Mouse (Mus musculus): ENCODE data around the gene Plin4. TPM values are rescaled to one million over a fixed set of nuclear protein-coding genes. Genes with fewer than 3 reads are reported as not detected.
A peak's percentile ranks its signal among the peaks of the same experiment; 100 is the strongest.
"Not testable (repeated sequence)": the region's sequence is repeated elsewhere in the genome, so short reads cannot be mapped to it uniquely, and the experiment has no call there.

The Plin4 gene
- polyA plus RNA-seq, 1 experiment from 2014 or later: 0.57 TPM

DNA sequence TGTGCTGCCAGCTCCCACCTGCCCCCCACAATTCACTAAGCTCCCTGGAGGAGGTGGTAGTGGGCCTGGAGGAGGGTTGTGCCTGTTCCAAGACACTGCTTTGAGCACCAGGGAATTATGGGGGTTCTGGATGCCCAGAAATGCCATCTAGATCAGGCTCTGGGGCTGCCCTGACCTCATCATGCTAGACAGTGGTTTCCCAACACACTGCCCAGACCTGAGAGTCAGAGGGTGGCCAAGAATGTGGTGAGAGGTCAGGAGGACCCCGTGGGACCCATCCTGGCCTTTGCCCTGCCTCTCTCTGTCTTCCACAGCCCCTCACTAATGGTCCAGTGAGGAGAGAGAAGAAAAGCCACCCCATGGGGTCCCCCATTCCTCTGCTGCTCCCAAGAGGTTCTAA lies 1.4 kb upstream of the Plin4 start:
- Histone ChIP-seq H3K4me3 (no peak overlapping the region), H3K4me1 (replicated peaks) (peaks cover 20% of the 10 kb centered on the region), H3K27me3 (0 out of 2 replicates have a peak, but pooled peaks cover 4% of the 10 kb centered on the region), H3K36me3 (no peaks in the 10 kb centered on the region), H3K9me3 (replicated peaks) (no peaks in the 10 kb centered on the region), H3K9ac (no peak overlapping the region), H3K27ac (no peak overlapping the region), H3K4me2 (no peak overlapping the region)
- ATAC-seq (replicated peaks; ENCODE audit: insufficient number of reproducible peaks, insufficient read depth, low FRiP score, low read depth): no peak
- 50% methylated on average over 1 of the region's 1 CpGs for WGBS

DNA sequence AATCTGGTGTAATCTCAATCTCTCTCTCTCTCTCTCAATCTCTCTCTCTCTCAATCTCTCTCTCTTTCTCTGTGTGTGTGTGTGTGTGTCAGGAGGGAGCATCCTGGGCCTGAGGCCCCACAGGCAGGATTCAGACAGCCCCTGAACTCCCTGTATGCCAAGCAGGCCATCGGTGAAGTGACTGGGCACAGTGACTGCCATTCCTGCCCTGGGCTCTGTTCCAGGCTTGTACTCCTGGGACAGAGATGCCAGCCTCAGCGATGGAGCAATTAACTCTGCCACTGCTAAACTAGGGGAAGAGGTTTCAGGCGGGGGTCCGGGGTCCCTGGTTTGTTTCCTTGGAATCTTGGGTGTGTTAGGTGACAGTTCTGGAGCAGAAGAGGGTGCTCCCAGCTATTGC lies 968 bp upstream of the Plin4 start:
- H3K27me3 ChIP-seq: no peaks in the 10 kb centered on the region
- H3K4me2 ChIP-seq: no peak overlapping the region
- no peak for ATAC-seq (replicated peaks; ENCODE audit: insufficient number of reproducible peaks, insufficient read depth, low FRiP score, low read depth)
- no peaks in the 10 kb centered on the region for H3K36me3 ChIP-seq
- H3K27ac ChIP-seq: no peak overlapping the region
- no peak overlapping the region for H3K4me3 ChIP-seq
- peaks cover 20% of the 10 kb centered on the region for H3K4me1 ChIP-seq (replicated peaks)
- H3K9me3 ChIP-seq (replicated peaks): no peaks in the 10 kb centered on the region
- no peak overlapping the region for H3K9ac ChIP-seq
- 67% methylated on average over 4 of the region's 4 CpGs for WGBS

DNA sequence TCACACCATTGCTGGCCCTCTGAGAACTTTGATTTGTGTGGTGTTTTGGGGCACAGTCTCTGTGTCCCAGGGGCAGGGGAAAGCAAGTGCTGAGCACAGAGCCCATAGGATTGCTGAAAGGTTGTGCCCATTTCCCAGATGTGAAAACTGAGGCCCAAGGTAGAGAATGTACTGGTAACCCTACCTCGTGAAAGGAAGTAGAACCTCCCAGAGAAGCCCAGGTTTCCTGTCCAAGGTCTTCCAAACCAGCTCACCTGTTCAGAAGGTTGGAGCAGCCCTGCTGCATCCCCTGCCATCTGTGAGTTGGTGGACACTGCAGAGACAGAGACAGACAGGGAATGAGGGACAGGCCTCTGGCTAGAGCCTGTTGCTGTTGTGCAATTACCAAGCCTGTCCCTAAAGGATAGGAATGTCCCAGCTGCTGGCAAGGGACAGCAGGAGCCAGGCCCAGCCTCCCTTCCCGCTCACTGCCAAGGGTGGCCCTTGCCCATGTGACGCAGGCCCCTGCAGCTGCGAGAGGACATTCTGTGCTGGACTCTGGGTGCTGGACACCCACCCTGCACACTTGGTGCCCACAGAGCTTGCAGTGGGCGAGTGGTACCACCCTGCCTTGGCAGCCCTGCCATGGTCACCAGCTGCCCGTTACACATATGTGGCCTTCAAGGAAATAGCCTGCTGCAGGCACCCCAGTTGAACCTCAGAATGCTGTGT lies 1.1 kb downstream of the Plin4 start:
- H3K27me3 ChIP-seq: no peaks in the 10 kb centered on the region
- 0 out of 2 replicates have a peak, but pooled peaks cover 4% of the 10 kb centered on the region for H3K36me3 ChIP-seq
- ATAC-seq (replicated peaks; ENCODE audit: insufficient number of reproducible peaks, insufficient read depth, low FRiP score, low read depth): peak; percentile 64
- peaks cover 20% of the 10 kb centered on the region for H3K4me1 ChIP-seq (replicated peaks)
- peak overlapping the region; percentile 63 for H3K27ac ChIP-seq
- no peaks in the 10 kb centered on the region for H3K9me3 ChIP-seq (replicated peaks)
- no peak overlapping the region for H3K4me3 ChIP-seq
- H3K9ac ChIP-seq: 0 out of 2 replicates have a peak overlapping the region, but pooled peaks have one; percentile 1
- WGBS: 68% methylated on average over 6 of the region's 6 CpGs
- no peak overlapping the region for H3K4me2 ChIP-seq

DNA sequence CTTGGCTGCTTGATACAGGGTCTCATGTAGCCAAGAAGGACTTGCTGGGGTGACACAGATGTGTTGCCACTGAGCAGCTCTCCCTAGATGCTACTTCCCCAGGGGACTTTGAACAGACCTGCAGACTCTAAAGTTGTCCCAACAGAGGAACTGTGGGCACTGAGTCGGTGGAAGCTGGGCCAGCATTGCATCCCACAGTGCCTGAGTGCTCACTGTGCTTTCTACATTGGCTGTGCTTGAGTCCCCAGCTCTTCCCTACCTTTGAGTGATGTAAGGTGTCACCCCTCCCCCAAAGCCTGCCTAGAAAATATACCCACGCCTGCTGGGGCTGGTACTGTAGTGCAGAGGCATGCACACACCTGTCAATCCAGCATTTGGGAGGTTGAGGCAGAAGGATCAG lies 1.9 kb downstream of the Plin4 start:
- no peak overlapping the region for H3K27ac ChIP-seq
- ATAC-seq (replicated peaks; ENCODE audit: insufficient number of reproducible peaks, insufficient read depth, low FRiP score, low read depth): no peak
- 64% methylated on average over 2 of the region's 2 CpGs for WGBS

DNA sequence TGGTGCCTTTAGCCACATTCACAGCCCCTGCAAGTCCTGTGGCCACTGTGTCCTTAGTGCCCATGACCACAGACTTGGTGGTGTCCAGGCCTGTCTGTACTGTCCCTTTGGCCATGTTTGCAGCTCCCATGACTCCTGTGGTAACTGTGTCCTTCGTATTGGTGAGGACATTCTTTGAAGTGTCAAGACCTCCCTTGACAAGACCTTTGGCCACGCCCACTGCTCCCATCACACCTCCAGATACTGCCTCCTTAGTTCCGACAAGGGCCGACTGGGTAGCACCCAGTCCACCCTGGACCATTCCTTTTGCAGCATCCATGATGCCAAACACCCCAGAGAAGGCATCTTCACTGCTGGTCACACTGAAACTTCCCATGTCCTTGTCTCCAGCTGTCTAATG lies 2.6 kb downstream of the Plin4 start:
- no peak overlapping the region for H3K4me2 ChIP-seq
- H3K9me3 ChIP-seq (replicated peaks): no peaks in the 10 kb centered on the region
- H3K27me3 ChIP-seq: no peaks in the 10 kb centered on the region
- peaks cover 20% of the 10 kb centered on the region for H3K4me1 ChIP-seq (replicated peaks)
- no peak overlapping the region for H3K27ac ChIP-seq
- ATAC-seq (replicated peaks; ENCODE audit: insufficient number of reproducible peaks, insufficient read depth, low FRiP score, low read depth): no peak
- peaks cover 18% of the 10 kb centered on the region; the same call in 1 of the 2 replicates for H3K36me3 ChIP-seq
- 75% methylated on average over 4 of the region's 4 CpGs for WGBS
- H3K4me3 ChIP-seq: no peak overlapping the region
- no peak overlapping the region for H3K9ac ChIP-seq

More for the DNA sequence above, 1.9 kb downstream of the Plin4 start:
- H3K4me1 ChIP-seq (replicated peaks): peaks cover 20% of the 10 kb centered on the region
- H3K36me3 ChIP-seq: peaks cover 11% of the 10 kb centered on the region; the same call in 1 of the 2 replicates
- H3K4me2 ChIP-seq: no peak overlapping the region
- no peak overlapping the region for H3K4me3 ChIP-seq
- no peak overlapping the region for H3K9ac ChIP-seq
- no peaks in the 10 kb centered on the region for H3K27me3 ChIP-seq
- H3K9me3 ChIP-seq (replicated peaks): no peaks in the 10 kb centered on the region

DNA sequence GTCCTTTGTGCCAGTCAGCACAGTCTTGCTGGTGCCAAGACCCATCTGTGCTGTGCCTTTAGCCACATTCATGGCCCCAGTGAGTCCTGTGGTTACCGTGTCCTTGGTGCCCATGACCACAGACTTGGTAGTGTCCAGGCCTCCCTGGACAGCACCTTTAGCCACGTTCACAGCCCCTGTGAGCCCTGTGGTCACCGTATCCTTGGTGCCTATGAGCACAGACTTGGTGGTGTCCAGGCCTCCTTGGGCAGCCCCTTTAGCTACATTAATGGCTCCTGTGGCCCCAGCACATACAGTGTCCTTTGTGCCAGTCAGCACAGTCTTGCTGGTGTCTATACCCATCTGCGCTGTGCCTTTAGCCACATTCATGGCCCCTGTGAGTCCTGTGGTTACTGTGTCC lies 3.2 kb downstream of the Plin4 start:
- not testable (repeated sequence) for H3K27me3 ChIP-seq; H3K27ac ChIP-seq; ATAC-seq (replicated peaks; ENCODE audit: insufficient number of reproducible peaks, insufficient read depth, low FRiP score, low read depth); H3K9ac ChIP-seq; H3K4me3 ChIP-seq; H3K4me2 ChIP-seq; H3K9me3 ChIP-seq (replicated peaks)
- H3K36me3 ChIP-seq: peaks cover 20% of the 10 kb centered on the region; the same call in 1 of the 2 replicates
- H3K4me1 ChIP-seq (replicated peaks): peaks cover 20% of the 10 kb centered on the region
- 94% methylated on average over 4 of the region's 4 CpGs for WGBS

DNA sequence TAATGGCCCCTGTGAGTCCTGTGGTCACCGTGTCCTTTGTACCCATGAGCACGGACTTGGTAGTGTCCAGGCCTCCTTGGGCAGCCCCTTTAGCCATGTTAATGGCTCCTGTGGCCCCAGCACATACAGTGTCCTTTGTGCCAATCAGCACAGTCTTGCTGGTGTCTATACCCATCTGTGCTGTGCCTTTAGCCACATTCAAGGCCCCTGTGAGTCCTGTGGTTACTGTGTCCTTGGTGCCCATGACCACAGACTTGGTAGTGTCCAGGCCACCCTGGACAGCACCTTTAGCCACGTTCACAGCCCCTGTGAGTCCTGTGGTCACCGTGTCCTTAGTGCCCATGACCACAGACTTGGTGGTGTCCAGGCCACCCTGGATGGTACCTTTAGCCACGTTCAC lies 4.8 kb downstream of the Plin4 start:
- not testable (repeated sequence) for ATAC-seq (replicated peaks; ENCODE audit: insufficient number of reproducible peaks, insufficient read depth, low FRiP score, low read depth); H3K4me2 ChIP-seq; H3K9ac ChIP-seq; H3K27ac ChIP-seq; H3K4me3 ChIP-seq; H3K9me3 ChIP-seq (replicated peaks); H3K27me3 ChIP-seq
- 96% methylated on average over 2 of the region's 5 CpGs for WGBS
- H3K4me1 ChIP-seq (replicated peaks): peaks cover 19% of the 10 kb centered on the region
- peaks cover 35% of the 10 kb centered on the region for H3K36me3 ChIP-seq

DNA sequence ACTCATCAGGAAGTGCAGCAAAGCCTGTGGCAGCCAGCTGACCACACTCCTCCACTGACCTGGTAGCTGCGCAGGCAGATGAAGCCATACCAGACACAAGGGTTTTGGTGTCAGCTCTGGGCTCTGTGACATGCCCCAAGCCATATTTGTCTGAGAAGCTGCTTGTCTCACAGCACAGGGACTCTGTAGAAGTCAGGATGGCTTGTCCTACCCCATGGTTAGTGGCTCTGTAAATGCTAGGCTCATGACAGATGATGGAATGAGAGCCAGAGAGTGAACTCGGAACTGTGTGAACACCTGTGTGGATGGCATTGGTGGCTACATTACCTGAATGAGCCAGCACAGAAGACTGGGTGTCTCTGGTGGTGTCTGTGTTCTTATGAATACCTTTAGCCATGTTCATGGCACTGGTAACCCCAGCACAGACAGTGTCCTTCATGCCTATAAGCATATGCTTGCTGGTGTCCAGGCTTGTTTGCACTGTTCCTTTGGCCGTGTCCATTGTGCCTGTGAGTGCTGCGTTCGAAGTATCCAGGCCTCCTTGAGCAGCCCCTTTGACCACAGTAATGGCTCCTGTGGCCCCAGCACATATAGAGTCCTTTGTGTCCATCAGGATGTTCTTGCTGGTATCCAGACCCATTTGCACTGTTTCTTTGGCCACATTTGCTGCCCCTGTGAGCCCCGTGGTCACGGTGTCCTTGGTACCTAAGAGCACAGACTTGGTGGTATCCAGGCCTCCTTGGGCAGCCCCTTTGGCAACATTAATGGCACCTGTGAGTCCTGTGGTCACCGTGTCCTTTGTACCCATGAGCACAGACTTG lies 5.9 kb downstream of the Plin4 start:
- no peak overlapping the region for H3K4me2 ChIP-seq
- ATAC-seq (replicated peaks; ENCODE audit: insufficient number of reproducible peaks, insufficient read depth, low FRiP score, low read depth): no peak
- H3K36me3 ChIP-seq: peaks cover 46% of the 10 kb centered on the region
- no peak overlapping the region for H3K27ac ChIP-seq
- no peak overlapping the region for H3K4me3 ChIP-seq
- no peak overlapping the region for H3K9ac ChIP-seq
- H3K9me3 ChIP-seq (replicated peaks): no peaks in the 10 kb centered on the region
- 95% methylated on average over 8 of the region's 8 CpGs for WGBS
- H3K27me3 ChIP-seq: no peaks in the 10 kb centered on the region
- peaks cover 8% of the 10 kb centered on the region; the same call in 1 of the 2 replicates for H3K4me1 ChIP-seq (replicated peaks)

DNA sequence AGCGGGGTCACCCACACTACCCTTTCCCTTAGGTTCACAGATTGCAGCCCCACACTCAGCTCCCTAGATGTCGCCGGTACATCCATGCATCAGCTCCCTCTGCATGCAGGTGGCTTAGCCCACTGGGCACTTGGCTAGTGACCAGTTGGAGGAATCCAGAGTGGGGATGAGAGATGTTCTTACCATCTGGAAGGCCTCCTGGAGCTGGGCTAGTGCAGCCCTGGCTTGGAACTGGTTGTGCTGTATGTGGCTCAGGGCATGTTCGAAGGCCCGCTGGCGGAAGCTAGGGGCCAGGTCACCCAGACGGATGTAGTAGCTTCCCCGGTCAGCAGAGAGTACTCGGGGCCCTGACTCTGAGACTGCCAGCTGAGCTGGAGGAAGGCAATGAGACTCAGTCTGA lies 6.7 kb downstream of the Plin4 start:
- ATAC-seq (replicated peaks; ENCODE audit: insufficient number of reproducible peaks, insufficient read depth, low FRiP score, low read depth): no peak

DNA sequence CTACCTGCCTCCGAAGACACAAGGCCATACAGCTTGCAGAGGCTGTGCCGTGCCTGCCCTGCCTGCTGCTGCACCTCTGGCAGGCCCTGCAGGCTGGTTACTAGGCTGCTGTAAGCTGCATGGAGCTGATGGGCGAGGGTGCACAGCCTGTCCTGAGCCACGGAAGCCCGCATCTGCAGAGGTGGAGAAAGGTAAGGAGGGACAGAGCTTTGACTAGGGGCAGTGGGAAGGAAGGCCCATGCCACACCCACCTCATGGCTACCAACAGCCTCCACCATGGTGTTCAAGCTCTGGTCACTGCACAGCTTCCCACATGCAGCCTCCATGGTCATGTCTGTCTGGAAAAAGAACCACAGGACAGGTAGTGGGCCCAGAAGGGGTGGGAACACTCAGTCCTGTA lies 7.4 kb downstream of the Plin4 start:
- no peak overlapping the region for H3K4me3 ChIP-seq
- peaks cover 61% of the 10 kb centered on the region for H3K36me3 ChIP-seq
- H3K9ac ChIP-seq: no peak overlapping the region
- no peak overlapping the region for H3K27ac ChIP-seq
- 93% methylated on average over 5 of the region's 5 CpGs for WGBS
- no peaks in the 10 kb centered on the region for H3K27me3 ChIP-seq
- H3K4me1 ChIP-seq (replicated peaks): no peaks in the 10 kb centered on the region
- no peak overlapping the region for H3K4me2 ChIP-seq
- no peak for ATAC-seq (replicated peaks; ENCODE audit: insufficient number of reproducible peaks, insufficient read depth, low FRiP score, low read depth)
- no peaks in the 10 kb centered on the region for H3K9me3 ChIP-seq (replicated peaks)

More for the DNA sequence above, 6.7 kb downstream of the Plin4 start:
- H3K27me3 ChIP-seq: no peaks in the 10 kb centered on the region
- no peak overlapping the region for H3K27ac ChIP-seq
- no peak overlapping the region for H3K4me2 ChIP-seq
- H3K9me3 ChIP-seq (replicated peaks): no peaks in the 10 kb centered on the region
- H3K9ac ChIP-seq: no peak overlapping the region
- peaks cover under 1% of the 10 kb centered on the region; the same call in 1 of the 2 replicates for H3K4me1 ChIP-seq (replicated peaks)
- WGBS: 94% methylated on average over 9 of the region's 9 CpGs
- H3K4me3 ChIP-seq: no peak overlapping the region
- H3K36me3 ChIP-seq: peaks cover 53% of the 10 kb centered on the region

DNA sequence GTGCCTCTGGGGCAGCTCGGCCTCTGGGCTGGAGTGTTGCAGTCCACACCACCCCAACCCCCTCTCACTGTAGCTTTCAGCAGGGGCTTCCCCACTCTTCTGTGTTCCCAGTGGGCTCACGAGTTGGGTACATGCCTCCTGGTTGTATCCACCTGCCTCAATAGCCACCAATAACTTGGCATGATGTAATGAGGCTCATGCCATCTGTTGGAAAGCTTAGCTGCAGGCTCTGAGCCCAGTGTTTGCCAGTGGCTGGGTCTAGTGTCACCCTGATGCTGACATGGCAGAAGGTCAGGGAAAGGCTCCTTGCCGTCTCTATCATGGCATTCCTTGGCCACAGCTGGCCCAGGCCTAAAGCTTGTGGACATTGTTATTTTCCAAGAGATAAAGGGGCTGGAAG lies 8.8 kb downstream of the Plin4 start:
- Histone ChIP-seq H3K36me3 (peaks cover 74% of the 10 kb centered on the region), H3K4me1 (replicated peaks) (no peaks in the 10 kb centered on the region), H3K4me2 (no peak overlapping the region), H3K27me3 (no peaks in the 10 kb centered on the region), H3K27ac (no peak overlapping the region), H3K9me3 (replicated peaks) (no peaks in the 10 kb centered on the region), H3K4me3 (no peak overlapping the region), H3K9ac (no peak overlapping the region)
- 91% methylated on average over 3 of the region's 3 CpGs for WGBS
- no peak for ATAC-seq (replicated peaks; ENCODE audit: insufficient number of reproducible peaks, insufficient read depth, low FRiP score, low read depth)

Data from heart, embryonic 15.5 days (tissue).